Mouse (Mus musculus): ENCODE measurements around the gene Hcar2. TPM values are rescaled to one million over a fixed set of nuclear protein-coding genes. Genes with fewer than 3 reads are reported as not detected.

The Hcar2 gene
- not detected in 2 replicates for polyA plus RNA-seq (2014; fragmentation: Nextera tagmentation; extraction: Ambion mirVana)

DNA sequence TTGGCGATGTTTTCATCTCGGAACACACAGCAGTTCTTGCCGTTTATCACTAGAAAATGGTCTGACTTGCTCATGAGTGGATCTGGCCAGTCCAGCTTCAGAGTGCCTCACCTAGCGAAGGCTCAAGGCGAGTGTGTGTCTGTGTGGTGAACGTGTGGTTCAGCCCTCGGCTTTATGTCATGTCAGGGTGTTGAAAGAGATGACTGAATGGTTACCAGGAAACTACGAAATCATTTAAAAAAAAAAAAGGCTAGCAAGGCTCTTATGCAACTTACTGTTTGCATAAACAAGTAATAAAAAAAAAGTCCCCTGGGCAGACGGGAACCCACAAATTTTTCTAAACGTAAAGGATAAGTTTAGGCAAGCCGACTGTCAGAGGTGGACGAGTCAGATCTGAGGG is at the start of gene Hcar2:
TSS of gene Hcar2 (minus strand) at position 135 of the 400 bp plus-strand sequence.
- ATAC-seq (ENCODE audit: low FRiP score) (no peak), DNase-seq (ENCODE audit: low spot score) (no peak)
- 82% methylated on average over 12 of the region's 12 CpGs for WGBS
- H3K4me3 ChIP-seq (replicated peaks; ENCODE audit: low read length), result no peak within 1 kb of the TSS
- H3K27me3 ChIP-seq (ENCODE audit: control insufficient read depth, insufficient read depth, low read length), result no peaks in the 10 kb centered on the region
- H3K4me1 ChIP-seq (replicated peaks; ENCODE audit: control insufficient read depth, insufficient read depth, low read length), result no peaks in the 10 kb centered on the region
- H3K4me2 ChIP-seq (replicated peaks), result no peak within 1 kb of the TSS
- H3K27ac ChIP-seq, result no peak within 1 kb of the TSS
- no peaks in the 10 kb centered on the region for H3K36me3 ChIP-seq (replicated peaks; ENCODE audit: control insufficient read depth, insufficient read depth)
- H3K9me3 ChIP-seq (ENCODE audit: control insufficient read depth, low read length), result no peaks in the 10 kb centered on the region
- H3K9ac ChIP-seq, result no peak within 1 kb of the TSS

DNA sequence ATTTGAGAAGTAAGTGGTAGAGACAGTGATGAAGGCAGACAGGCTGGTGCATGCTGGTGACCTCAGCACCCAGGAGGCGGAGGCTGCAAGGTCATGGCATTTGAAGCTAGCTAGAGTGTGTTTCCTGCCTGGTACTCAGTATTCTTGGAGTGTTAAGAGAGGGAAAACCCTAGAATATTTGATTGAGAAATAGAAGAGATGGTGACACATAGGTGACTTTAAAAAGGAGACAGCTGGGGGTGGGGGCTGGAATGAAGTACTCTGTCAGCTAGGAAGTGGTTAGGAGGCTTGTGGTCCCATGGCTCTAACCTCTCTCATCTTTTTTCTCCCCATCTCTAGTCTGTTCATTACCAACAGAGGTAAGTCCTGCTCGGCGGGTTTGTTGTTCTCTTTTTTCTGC is 49.6 kb upstream of the Hcar2 start:
- no peak overlapping the region for H3K4me3 ChIP-seq (replicated peaks; ENCODE audit: low read length)
- peaks cover 94% of the 10 kb centered on the region for H3K36me3 ChIP-seq (replicated peaks; ENCODE audit: control insufficient read depth, insufficient read depth)

DNA sequence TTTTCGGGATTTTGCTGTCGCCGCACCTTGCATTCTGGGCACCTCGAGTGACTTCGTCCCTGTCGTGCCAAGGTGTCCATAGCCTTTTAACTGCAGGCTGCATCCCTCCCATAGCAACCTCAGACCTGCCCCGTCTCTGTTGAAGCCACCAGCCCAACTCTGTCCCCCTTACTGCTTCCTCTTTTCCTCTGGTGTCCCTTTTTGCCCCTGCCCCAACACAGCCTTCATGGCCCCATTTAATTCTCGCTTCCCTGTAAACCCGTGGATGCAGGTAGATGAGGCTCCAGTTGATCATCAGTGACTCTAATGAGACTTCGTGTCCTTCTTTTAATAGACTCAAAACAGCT is 42.3 kb upstream of the Hcar2 start:
- Histone ChIP-seq H3K4me3 (replicated peaks; ENCODE audit: low read length) (peak overlapping the region; percentile 80), H3K27me3 (ENCODE audit: control insufficient read depth, insufficient read depth, low read length) (no peaks in the 10 kb centered on the region), H3K9me3 (ENCODE audit: control insufficient read depth, low read length) (no peaks in the 10 kb centered on the region), H3K9ac (peak overlapping the region; percentile 94), H3K36me3 (replicated peaks; ENCODE audit: control insufficient read depth, insufficient read depth) (peaks cover 41% of the 10 kb centered on the region), H3K27ac (peak overlapping the region; percentile 74), H3K4me1 (replicated peaks; ENCODE audit: control insufficient read depth, insufficient read depth, low read length) (peaks cover 15% of the 10 kb centered on the region), H3K4me2 (replicated peaks) (peak overlapping the region; percentile 85)
- no peak for DNase-seq (ENCODE audit: low spot score)
- 6% methylated on average over 10 of the region's 10 CpGs for WGBS
- ATAC-seq (ENCODE audit: low FRiP score), result no peak

More for the DNA sequence above, 49.6 kb upstream of the Hcar2 start:
- no peak overlapping the region for H3K27ac ChIP-seq
- no peak overlapping the region for H3K9ac ChIP-seq
- 93% methylated on average over 3 of the region's 3 CpGs for WGBS
- H3K9me3 ChIP-seq (ENCODE audit: control insufficient read depth, low read length), result no peaks in the 10 kb centered on the region
- no peak for DNase-seq (ENCODE audit: low spot score)
- no peak overlapping the region for H3K4me2 ChIP-seq (replicated peaks)
- no peak for ATAC-seq (ENCODE audit: low FRiP score)
- H3K4me1 ChIP-seq (replicated peaks; ENCODE audit: control insufficient read depth, insufficient read depth, low read length), result no peaks in the 10 kb centered on the region
- H3K27me3 ChIP-seq (ENCODE audit: control insufficient read depth, insufficient read depth, low read length), result no peaks in the 10 kb centered on the region

DNA sequence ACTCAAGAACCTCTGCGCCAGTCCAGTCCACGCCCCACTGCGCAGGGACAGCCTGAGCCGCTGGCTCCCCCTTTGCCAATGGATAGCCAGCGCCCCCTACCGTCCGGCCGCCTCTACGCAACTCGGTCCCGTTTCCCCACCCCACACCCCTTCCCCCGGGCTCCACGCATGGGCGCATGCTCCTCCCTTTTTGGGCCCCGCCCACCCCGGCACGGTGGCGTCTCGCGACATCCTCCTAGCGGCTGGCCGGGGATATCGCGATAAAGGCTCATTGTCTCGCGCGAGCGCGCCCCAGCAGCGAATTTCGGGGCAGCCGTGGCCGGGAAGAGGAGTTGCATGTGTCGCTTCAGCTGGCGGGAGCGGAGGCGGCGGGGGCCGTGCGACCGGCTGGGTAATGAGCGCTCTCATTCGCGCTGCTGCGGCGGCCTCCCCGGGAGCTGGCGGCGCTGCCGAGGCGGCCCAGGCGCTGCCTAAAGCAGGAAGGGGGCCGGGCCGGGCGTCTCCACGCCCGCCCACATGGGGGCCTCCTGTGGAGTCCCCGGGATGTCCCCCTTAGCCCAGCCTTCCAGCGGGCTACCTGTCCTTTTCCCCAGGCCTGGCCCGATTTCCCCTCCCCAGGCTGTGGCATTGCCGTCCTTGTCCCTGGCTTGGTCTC is 41.8 kb upstream of the Hcar2 start, which contains the start of gene Denr:
TSS of gene Denr (plus strand) at position 200 of the 655 bp plus-strand sequence.
- H3K4me1 ChIP-seq (replicated peaks; ENCODE audit: control insufficient read depth, insufficient read depth, low read length), result peaks cover 15% of the 10 kb centered on the region
- ATAC-seq (ENCODE audit: low FRiP score) (peak; percentile 95), DNase-seq (ENCODE audit: low spot score) (peak; percentile 99)
- peak within 1 kb of the TSS; percentile 74 for H3K27ac ChIP-seq
- H3K4me3 ChIP-seq (replicated peaks; ENCODE audit: low read length), result peak within 1 kb of the TSS; percentile 80
- peaks cover 36% of the 10 kb centered on the region for H3K36me3 ChIP-seq (replicated peaks; ENCODE audit: control insufficient read depth, insufficient read depth)
- H3K9me3 ChIP-seq (ENCODE audit: control insufficient read depth, low read length), result no peaks in the 10 kb centered on the region
- WGBS, result under 1% methylated on average over 61 of the region's 61 CpGs
- peak within 1 kb of the TSS; percentile 94 for H3K9ac ChIP-seq
- H3K4me2 ChIP-seq (replicated peaks), result peak within 1 kb of the TSS; percentile 85
- no peaks in the 10 kb centered on the region for H3K27me3 ChIP-seq (ENCODE audit: control insufficient read depth, insufficient read depth, low read length)

DNA sequence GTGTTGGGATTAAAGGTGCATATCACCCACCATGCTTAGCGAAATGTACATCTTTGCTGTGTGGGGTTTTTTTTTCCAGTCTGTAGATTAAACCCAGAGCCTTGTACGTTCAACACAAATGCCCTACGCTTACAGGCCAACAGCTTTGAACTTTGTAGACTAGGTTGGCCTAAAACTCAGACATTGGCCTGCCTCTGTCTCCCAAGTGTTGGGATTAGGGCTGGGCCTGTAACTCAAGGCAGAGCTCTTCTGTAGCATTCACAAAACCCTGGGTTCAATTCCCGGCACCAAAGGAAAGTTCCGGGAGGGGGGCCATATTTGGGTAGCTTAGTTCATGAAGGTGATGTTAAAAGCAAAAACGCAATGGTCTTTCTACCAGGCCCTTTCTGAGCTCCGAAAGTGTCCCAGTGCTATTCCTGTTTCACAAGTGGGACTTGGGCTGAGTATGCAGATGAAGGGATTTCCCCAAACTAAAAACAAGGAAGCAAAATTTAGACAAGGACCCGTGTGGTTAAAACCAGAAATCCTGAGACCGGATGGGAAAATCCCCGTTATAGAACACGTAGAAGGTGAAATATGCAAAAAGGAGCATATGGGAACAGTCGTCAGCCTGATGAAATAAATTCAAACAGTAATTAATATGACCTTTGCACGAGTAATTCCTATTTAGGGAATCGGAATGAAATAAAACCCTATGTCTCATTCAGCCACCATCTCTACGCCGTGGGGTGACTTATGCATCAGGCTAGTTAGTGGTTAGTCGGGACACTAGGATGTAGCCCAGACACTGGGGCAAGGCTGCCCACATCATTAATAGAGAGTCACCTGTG is 41.1 kb upstream of the Hcar2 start:
- ATAC-seq (ENCODE audit: low FRiP score) (no peak), DNase-seq (ENCODE audit: low spot score) (no peak)
- H3K9me3 ChIP-seq (ENCODE audit: control insufficient read depth, low read length), result no peaks in the 10 kb centered on the region
- peaks cover 15% of the 10 kb centered on the region for H3K4me1 ChIP-seq (replicated peaks; ENCODE audit: control insufficient read depth, insufficient read depth, low read length)
- no peak overlapping the region; the same call in 1 of the 2 replicates for H3K9ac ChIP-seq
- H3K27ac ChIP-seq, result no peak overlapping the region
- peak overlapping the region; percentile 80; the same call in 1 of the 2 replicates for H3K4me3 ChIP-seq (replicated peaks; ENCODE audit: low read length)
- peaks cover 28% of the 10 kb centered on the region for H3K36me3 ChIP-seq (replicated peaks; ENCODE audit: control insufficient read depth, insufficient read depth)
- peak overlapping the region; percentile 41 for H3K4me2 ChIP-seq (replicated peaks)
- WGBS, result 74% methylated on average over 17 of the region's 17 CpGs
- no peaks in the 10 kb centered on the region for H3K27me3 ChIP-seq (ENCODE audit: control insufficient read depth, insufficient read depth, low read length)

DNA sequence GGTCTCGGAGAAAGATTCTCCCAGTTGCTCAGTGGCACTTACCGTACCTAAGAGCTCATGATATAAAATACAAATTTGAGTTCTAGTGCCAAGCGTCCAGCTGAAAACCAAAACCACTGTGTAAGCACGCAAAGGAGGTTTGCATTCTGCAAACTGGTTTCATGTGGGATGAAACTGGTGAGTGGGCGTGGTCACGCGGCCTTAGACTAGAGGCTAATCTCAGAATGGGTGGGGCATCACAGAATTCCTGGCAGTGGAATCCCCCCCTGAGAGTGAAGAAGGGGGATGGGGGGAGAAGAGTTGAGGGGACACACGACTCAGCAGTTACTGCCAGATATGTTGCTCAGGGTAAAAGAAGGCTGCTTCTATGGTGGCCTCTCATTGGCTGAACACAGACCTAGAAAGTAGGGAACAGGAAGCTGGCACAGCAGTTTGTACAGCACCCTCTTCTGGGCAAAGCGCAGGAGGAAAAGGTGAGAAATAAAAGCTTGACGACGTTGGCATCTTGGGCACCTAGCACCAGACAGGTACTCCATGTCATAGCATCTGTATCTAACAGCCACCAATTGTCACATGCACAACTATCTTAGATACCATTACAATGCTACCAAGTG is 38.9 kb upstream of the Hcar2 start:
- WGBS, result 75% methylated on average over 11 of the region's 11 CpGs
- H3K4me3 ChIP-seq (replicated peaks; ENCODE audit: low read length), result no peak overlapping the region
- peaks cover 7% of the 10 kb centered on the region for H3K36me3 ChIP-seq (replicated peaks; ENCODE audit: control insufficient read depth, insufficient read depth)
- no peak for ATAC-seq (ENCODE audit: low FRiP score)
- H3K4me1 ChIP-seq (replicated peaks; ENCODE audit: control insufficient read depth, insufficient read depth, low read length), result peaks cover 15% of the 10 kb centered on the region
- no peaks in the 10 kb centered on the region for H3K9me3 ChIP-seq (ENCODE audit: control insufficient read depth, low read length)
- H3K9ac ChIP-seq, result no peak overlapping the region
- no peak overlapping the region for H3K4me2 ChIP-seq (replicated peaks)
- DNase-seq (ENCODE audit: low spot score), result no peak
- no peaks in the 10 kb centered on the region for H3K27me3 ChIP-seq (ENCODE audit: control insufficient read depth, insufficient read depth, low read length)
- H3K27ac ChIP-seq, result no peak overlapping the region

DNA sequence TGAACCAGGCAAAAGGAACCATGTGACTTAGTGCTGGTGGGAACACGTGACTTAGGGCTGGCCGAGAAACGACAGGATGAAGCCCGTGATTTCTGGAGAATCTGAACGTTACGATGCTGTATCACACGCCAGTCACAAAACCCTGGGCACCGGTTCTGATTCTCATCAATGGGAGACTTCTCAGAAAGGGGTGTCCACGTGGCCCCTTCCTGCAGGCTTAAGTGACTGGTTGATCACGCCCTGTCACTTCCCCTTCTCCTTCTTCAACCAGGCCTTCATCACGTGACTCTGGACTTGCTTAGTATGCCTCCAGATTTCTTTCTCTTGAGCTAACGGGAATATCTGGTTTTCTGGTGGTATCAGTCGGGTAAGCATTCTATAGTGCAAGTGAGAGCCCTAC is 32.1 kb upstream of the Hcar2 start:
- 90% methylated on average over 13 of the region's 13 CpGs for WGBS
- ATAC-seq (ENCODE audit: low FRiP score) (no peak), DNase-seq (ENCODE audit: low spot score) (no peak)
- no peak overlapping the region for H3K9ac ChIP-seq
- H3K4me3 ChIP-seq (replicated peaks; ENCODE audit: low read length), result no peak overlapping the region
- H3K4me2 ChIP-seq (replicated peaks), result no peak overlapping the region
- no peaks in the 10 kb centered on the region for H3K36me3 ChIP-seq (replicated peaks; ENCODE audit: control insufficient read depth, insufficient read depth)
- H3K9me3 ChIP-seq (ENCODE audit: control insufficient read depth, low read length), result no peaks in the 10 kb centered on the region
- no peak overlapping the region for H3K27ac ChIP-seq
- no peaks in the 10 kb centered on the region for H3K4me1 ChIP-seq (replicated peaks; ENCODE audit: control insufficient read depth, insufficient read depth, low read length)
- no peaks in the 10 kb centered on the region for H3K27me3 ChIP-seq (ENCODE audit: control insufficient read depth, insufficient read depth, low read length)

DNA sequence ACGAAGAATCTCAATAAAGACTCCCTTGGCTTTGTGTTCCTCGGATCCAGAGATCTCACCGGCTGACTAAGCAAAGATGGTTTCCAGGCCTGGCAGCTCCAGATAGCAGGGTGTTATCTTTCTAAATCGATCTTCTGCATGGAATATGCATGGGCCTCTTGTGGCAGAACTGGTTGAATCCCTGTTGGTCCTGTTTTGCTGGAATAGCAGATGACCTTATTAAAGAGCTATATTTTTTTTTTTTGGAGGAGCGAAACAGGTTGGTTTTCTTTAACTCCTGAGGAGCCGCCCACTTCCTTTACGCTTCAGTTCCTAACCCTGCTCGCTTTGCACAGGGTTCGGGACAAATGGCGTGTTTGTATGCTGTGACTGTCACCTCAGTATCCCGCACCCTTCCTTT is 31.1 kb upstream of the Hcar2 start:
- Histone ChIP-seq H3K27ac (no peak overlapping the region), H3K36me3 (replicated peaks; ENCODE audit: control insufficient read depth, insufficient read depth) (no peaks in the 10 kb centered on the region), H3K4me3 (replicated peaks; ENCODE audit: low read length) (no peak overlapping the region), H3K4me1 (replicated peaks; ENCODE audit: control insufficient read depth, insufficient read depth, low read length) (no peaks in the 10 kb centered on the region), H3K27me3 (ENCODE audit: control insufficient read depth, insufficient read depth, low read length) (no peaks in the 10 kb centered on the region), H3K9me3 (ENCODE audit: control insufficient read depth, low read length) (no peaks in the 10 kb centered on the region), H3K4me2 (replicated peaks) (no peak overlapping the region), H3K9ac (no peak overlapping the region)
- DNase-seq (ENCODE audit: low spot score) (no peak), ATAC-seq (ENCODE audit: low FRiP score) (no peak)
- WGBS, result 88% methylated on average over 11 of the region's 11 CpGs

DNA sequence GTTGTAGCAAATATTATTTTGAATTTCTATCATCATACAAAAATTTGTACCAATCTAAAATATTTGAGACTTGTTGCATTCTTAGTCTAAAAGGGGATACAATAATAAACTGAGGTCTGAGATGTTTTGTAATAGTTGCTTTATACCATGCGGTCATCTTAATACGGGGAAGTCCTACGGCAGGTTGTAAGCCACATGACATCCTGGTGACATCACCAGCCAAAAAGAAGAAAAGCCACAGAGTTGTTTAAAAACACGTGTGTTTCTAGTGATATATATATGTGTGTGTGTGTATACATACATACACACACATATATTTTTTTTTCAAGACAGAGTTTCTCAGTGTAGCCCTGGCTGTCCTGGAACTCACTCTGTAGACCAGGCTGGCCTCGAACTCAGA is 28.2 kb upstream of the Hcar2 start:
- 93% methylated on average over 5 of the region's 5 CpGs for WGBS
- no peak for DNase-seq (ENCODE audit: low spot score)
- no peak for ATAC-seq (ENCODE audit: low FRiP score)
- H3K4me1 ChIP-seq (replicated peaks; ENCODE audit: control insufficient read depth, insufficient read depth, low read length), result no peaks in the 10 kb centered on the region
- no peak overlapping the region for H3K27ac ChIP-seq
- H3K36me3 ChIP-seq (replicated peaks; ENCODE audit: control insufficient read depth, insufficient read depth), result no peaks in the 10 kb centered on the region
- no peaks in the 10 kb centered on the region for H3K9me3 ChIP-seq (ENCODE audit: control insufficient read depth, low read length)
- no peak overlapping the region for H3K4me2 ChIP-seq (replicated peaks)
- no peak overlapping the region for H3K9ac ChIP-seq
- no peaks in the 10 kb centered on the region for H3K27me3 ChIP-seq (ENCODE audit: control insufficient read depth, insufficient read depth, low read length)
- H3K4me3 ChIP-seq (replicated peaks; ENCODE audit: low read length), result no peak overlapping the region
